Mouse (Mus musculus) layer of hippocampus, adult 18-20 months (tissue): ENCODE measurements around the gene Ing3. TPM values are rescaled to one million over a fixed set of nuclear protein-coding genes. Genes with fewer than 3 reads are reported as not detected.
A peak's percentile ranks its signal among the peaks of the same experiment; 100 is the strongest.

Source experiments
- DNase-seq, 2 experiments: peaks; one replicate each; pipeline ENCODE4 v3.0.0; 2022; ENCODE audit warnings: low spot score in 2 of 2
- long read RNA-seq: library from polyadenylated mRNA; stranded (forward); transcript quantifications from one replicate; pipeline ENCODE4 v2.0.0, GENCODE M21; 2021
- total RNA-seq, 2 experiments: library from RNA; stranded (reverse); gene quantifications; 2 replicates each; pipeline ENCODE4 v1.2.3; 2021

Ing3 gene
- total RNA-seq, result 10 to 100 TPM; 30.1 to 30.4 TPM
- long read RNA-seq, partial matches to known transcripts, result 1 of 2 reads
- long read RNA-seq, other reads (novel, unspliced or antisense), result 1 of 2 reads

GRCm38 (mm10) chr6:21949226-21949731, at the start of gene Ing3:
TSS of gene Ing3 (plus strand) at chr6:21949571.
- DNase-seq, result peak; percentile 99 to 100

GRCm38 (mm10) chr6:21909720-21910119, 39.7 kb upstream of the Ing3 start:
- DNase-seq, result no peak

- no peak for DNase-seq
Measured at GRCm38 (mm10) chr6:21910804-21911203, 38.6 kb upstream of the Ing3 start.

GRCm38 (mm10) chr6:21916591-21916990, 32.8 kb upstream of the Ing3 start:
- DNase-seq, result no peak

- DNase-seq, result no peak
Measured at GRCm38 (mm10) chr6:21924150-21924549, 25.2 kb upstream of the Ing3 start.

- no peak for DNase-seq
Measured at GRCm38 (mm10) chr6:21937981-21938635, 11.3 kb upstream of the Ing3 start.

- DNase-seq, result peak; percentile 97 to 99
Measured at GRCm38 (mm10) chr6:21949771-21950448, 539 bp downstream of the Ing3 start.

- no peak for DNase-seq
Measured at GRCm38 (mm10) chr6:21950676-21951075, 1.3 kb downstream of the Ing3 start.

GRCm38 (mm10) chr6:21955468-21955867, 6.1 kb downstream of the Ing3 start:
- no peak for DNase-seq

- no peak for DNase-seq
Measured at GRCm38 (mm10) chr6:21958922-21959321, 9.6 kb downstream of the Ing3 start.

GRCm38 (mm10) chr6:21959909-21960308, 10.5 kb downstream of the Ing3 start:
- DNase-seq, result no peak

GRCm38 (mm10) chr6:21977532-21977931, 28.2 kb downstream of the Ing3 start:
- DNase-seq, result no peak

GRCm38 (mm10) chr6:21981114-21981513, 31.7 kb downstream of the Ing3 start:
- no peak for DNase-seq

- DNase-seq, result peak; percentile 14 to 74
Measured at GRCm38 (mm10) chr6:21984990-21985731, 35.8 kb downstream of the Ing3 start.

GRCm38 (mm10) chr6:21985732-21986540, 36.6 kb downstream of the Ing3 start, which contains the start of gene Cped1:
TSS of gene Cped1 (plus strand) at chr6:21985916.
- DNase-seq, result no peak

GRCm38 (mm10) chr6:21986660-21987331, 37.4 kb downstream of the Ing3 start:
- DNase-seq, result no peak

- no peak for DNase-seq
Measured at GRCm38 (mm10) chr6:21987554-21987953, 38.2 kb downstream of the Ing3 start.

- no peak for DNase-seq
Measured at GRCm38 (mm10) chr6:21988296-21988695, 38.9 kb downstream of the Ing3 start.

- no peak for DNase-seq
Measured at GRCm38 (mm10) chr6:21989081-21989480, 39.7 kb downstream of the Ing3 start.
